Mouse (Mus musculus) left cerebral cortex, postnatal 4 days (tissue): ENCODE measurements around the gene Slc9a5. TPM values are rescaled to one million over a fixed set of nuclear protein-coding genes. Genes with fewer than 3 reads are reported as not detected.
A peak's percentile ranks its signal among the peaks of the same experiment; 100 is the strongest.

Experiments used
- DNase-seq: peaks from one replicate; pipeline ENCODE4 v3.0.0-alpha.2; 2022
- intact Hi-C: fragments of 180-260 bp; cut with DNase I; formaldehyde crosslinking; loops from one replicate; pipeline ENCODE4 v1.15.1; 2025
- total RNA-seq, 2 experiments: library from RNA; stranded (reverse); gene quantifications; 2 replicates each; pipeline ENCODE4 v1.2.3; 2021

The Slc9a5 gene
- total RNA-seq, 2 experiments from 2014 or later, result 32.6 to 37.0 TPM

GRCm38 (mm10) chr8:105353583-105354135, 5.0 kb downstream of the Slc9a5 start:
- DNase-seq, result peak; percentile 45
- intact Hi-C loops, result no loop called here

GRCm38 (mm10) chr8:105354549-105354948, 5.9 kb downstream of the Slc9a5 start:
- intact Hi-C loops, result no loop called here
- DNase-seq, result no peak

GRCm38 (mm10) chr8:105355179-105356024, 6.8 kb downstream of the Slc9a5 start:
- intact Hi-C loops, result no loop called here

GRCm38 (mm10) chr8:105356681-105357080, 8.0 kb downstream of the Slc9a5 start:
- DNase-seq, result no peak
- intact Hi-C loops, result no loop called here

More at GRCm38 (mm10) chr8:105355179-105356024, 6.8 kb downstream of the Slc9a5 start:
- no peak for DNase-seq

GRCm38 (mm10) chr8:105359208-105359607, 10.6 kb downstream of the Slc9a5 start:
- intact Hi-C loops, result no loop called here
- DNase-seq, result no peak

GRCm38 (mm10) chr8:105359646-105360045, 11.0 kb downstream of the Slc9a5 start:
- intact Hi-C loops, result loop anchor here (10.0 kb wide), 1 partner anchor 115 kb away; the partner anchor contains the start of gene Tppp3
- DNase-seq, result no peak

- intact Hi-C loops, result loop anchor here (10.0 kb wide), 1 partner anchor 113 kb away; the partner anchor contains the start of gene Tppp3
- DNase-seq, result peak; percentile 46
Observed at GRCm38 (mm10) chr8:105361751-105362702, 13.4 kb downstream of the Slc9a5 start.

GRCm38 (mm10) chr8:105367107-105367506, 18.5 kb downstream of the Slc9a5 start:
- intact Hi-C loops, result loop anchor here (10.0 kb wide), 1 partner anchor 108 kb away; the partner anchor contains the start of gene Tppp3
- no peak for DNase-seq

GRCm38 (mm10) chr8:105372473-105372872, 23.8 kb downstream of the Slc9a5 start:
- intact Hi-C loops, result no loop called here
- no peak for DNase-seq

- intact Hi-C loops, result no loop called here
- no peak for DNase-seq
Observed at GRCm38 (mm10) chr8:105373032-105373431, 24.4 kb downstream of the Slc9a5 start, which contains the start of gene Plekhg4. Gene Plekhg4 (plus strand): TSS chr8:105373274.

GRCm38 (mm10) chr8:105374513-105374966, 25.9 kb downstream of the Slc9a5 start:
- intact Hi-C loops, result no loop called here
- peak; percentile 46 for DNase-seq

- peak; percentile 75 for DNase-seq
- intact Hi-C loops, result no loop called here
Observed at GRCm38 (mm10) chr8:105378673-105379072, 30.0 kb downstream of the Slc9a5 start.

- DNase-seq, result no peak
- intact Hi-C loops, result no loop called here
Observed at GRCm38 (mm10) chr8:105380308-105380707, 31.7 kb downstream of the Slc9a5 start.

- DNase-seq, result no peak
- intact Hi-C loops, result no loop called here
Observed at GRCm38 (mm10) chr8:105384070-105384469, 35.4 kb downstream of the Slc9a5 start.

- intact Hi-C loops, result no loop called here
- no peak for DNase-seq
Observed at GRCm38 (mm10) chr8:105387151-105387550, 38.5 kb downstream of the Slc9a5 start.

- no peak for DNase-seq
- intact Hi-C loops, result no loop called here
Observed at GRCm38 (mm10) chr8:105389096-105389495, 40.5 kb downstream of the Slc9a5 start.

- DNase-seq, result no peak
- intact Hi-C loops, result no loop called here
Observed at GRCm38 (mm10) chr8:105393089-105393787, 44.6 kb downstream of the Slc9a5 start.

GRCm38 (mm10) chr8:105393915-105394314, 45.3 kb downstream of the Slc9a5 start:
- no peak for DNase-seq
- intact Hi-C loops, result no loop called here

GRCm38 (mm10) chr8:105397747-105398146, 49.1 kb downstream of the Slc9a5 start:
- intact Hi-C loops, result no loop called here
- no peak for DNase-seq

GRCm38 (mm10) chr8:105400016-105400415, 51.4 kb downstream of the Slc9a5 start:
- DNase-seq, result no peak
- intact Hi-C loops, result no loop called here
